Mouse (Mus musculus) gastrocnemius, postnatal 14 days (tissue): ENCODE data around the gene Capn13. TPM values are rescaled to one million over a fixed set of nuclear protein-coding genes. Genes with fewer than 3 reads are reported as not detected.
"Not testable (repeated sequence)": the region's sequence is repeated elsewhere in the genome, so short reads cannot be mapped to it uniquely, and the experiment has no call there.

Source experiments
- DNase-seq: peaks from one replicate; pipeline ENCODE4 v3.0.0; 2021; ENCODE audit warnings: mixed read lengths
- intact Hi-C: fragments of 180-260 bp; cut with DNase I; formaldehyde crosslinking; loops from one replicate; pipeline ENCODE4 v1.15.1; 2025; ENCODE audit warnings: low total_unique reads
- total RNA-seq, 2 experiments: library from RNA; stranded (reverse); gene quantifications; 2 replicates each; pipeline ENCODE4 v1.2.3; 2021

Gene Capn13
- total RNA-seq, 2 experiments from 2014 or later: not detected

DNA sequence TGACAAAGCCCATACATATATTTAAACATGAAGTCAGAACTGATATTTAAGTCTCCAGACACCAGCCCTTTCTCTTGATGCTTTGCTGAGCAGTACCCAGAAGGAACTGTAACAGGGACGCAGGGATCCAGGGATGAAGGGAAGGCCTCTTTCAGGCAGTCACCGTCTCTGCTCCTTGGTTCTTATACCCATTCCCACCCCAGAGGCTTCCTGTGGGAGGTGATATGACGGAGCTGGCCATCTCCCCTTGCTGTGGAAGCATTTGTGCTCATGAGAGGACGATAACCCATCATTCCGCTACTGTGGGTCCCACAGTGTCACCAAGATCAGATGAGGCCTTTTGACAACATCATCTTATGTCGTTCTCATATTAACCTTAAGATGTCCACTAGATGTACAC is 101.7 kb downstream of the Capn13 start:
- intact Hi-C loops: loop anchor here (5.0 to 10.0 kb wide), 2 partner anchors 202 to 434 kb away; no protein-coding TSS in a partner anchor
- no peak for DNase-seq

DNA sequence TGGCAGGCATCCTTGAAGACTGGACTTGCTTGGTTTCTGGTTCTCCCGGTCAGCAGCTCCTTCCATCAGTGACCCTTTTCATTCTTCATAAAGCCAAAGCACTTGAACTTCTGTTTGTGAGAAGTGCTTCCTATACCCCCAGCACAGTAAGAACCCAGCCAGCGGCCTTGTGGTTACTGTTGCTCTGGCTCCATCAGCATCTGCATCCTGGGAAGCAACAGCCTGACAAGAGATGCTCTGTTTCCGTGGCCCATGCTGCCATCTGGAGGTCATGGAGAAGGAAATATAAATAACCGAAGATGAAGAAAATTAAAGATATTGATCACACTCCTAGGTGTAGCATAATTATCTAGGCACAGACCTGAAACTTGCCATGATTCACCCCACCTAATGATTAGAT is 103.8 kb downstream of the Capn13 start:
- intact Hi-C loops: loop anchor here (2.0 to 10.0 kb wide), 3 partner anchors 100 to 432 kb away; no protein-coding TSS in a partner anchor
- peak; percentile 56 for DNase-seq

DNA sequence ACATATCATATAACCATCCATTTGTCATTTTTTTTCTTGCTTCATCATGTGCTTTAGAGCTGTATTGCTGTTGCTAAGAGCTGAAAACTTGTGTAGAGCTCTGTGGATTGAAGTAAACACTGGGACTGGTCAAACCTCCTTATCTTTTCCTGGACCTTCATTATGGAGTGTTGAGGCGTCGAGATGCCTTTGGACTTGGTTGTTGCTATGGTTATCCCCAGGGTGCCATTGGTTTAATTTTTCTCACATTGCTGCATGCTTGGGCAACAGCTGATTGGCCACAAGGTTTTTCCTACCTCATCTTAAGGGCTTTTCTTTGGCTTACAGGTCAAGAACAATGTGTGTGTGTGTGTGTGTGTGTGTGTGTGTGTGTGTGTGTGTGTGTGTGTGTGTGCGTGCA is 107.4 kb downstream of the Capn13 start:
- intact Hi-C loops: loop anchor here (10.0 kb wide), 1 partner anchor 428 kb away; no protein-coding TSS in a partner anchor
- no peak for DNase-seq

DNA sequence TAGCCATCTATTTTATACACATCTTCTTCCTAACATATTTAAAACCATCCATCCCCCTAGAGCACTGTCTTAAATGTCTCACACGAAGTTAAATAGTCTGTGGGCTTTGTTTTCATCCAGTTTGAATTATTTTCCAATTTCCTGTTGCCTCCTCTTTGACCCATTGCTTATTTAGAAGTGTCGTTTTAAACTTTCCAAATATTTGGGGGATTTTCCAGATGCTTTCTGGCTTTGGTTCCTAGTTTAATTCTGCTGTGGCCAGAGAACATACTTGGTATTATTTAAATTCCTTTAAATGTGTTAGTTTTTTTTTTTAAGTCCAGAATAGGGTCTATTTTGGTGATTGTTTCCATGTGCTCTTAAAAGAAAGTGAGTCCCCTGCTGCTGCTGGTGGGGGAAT is 116.4 kb downstream of the Capn13 start:
- DNase-seq: no peak
- intact Hi-C loops: no loop called here

DNA sequence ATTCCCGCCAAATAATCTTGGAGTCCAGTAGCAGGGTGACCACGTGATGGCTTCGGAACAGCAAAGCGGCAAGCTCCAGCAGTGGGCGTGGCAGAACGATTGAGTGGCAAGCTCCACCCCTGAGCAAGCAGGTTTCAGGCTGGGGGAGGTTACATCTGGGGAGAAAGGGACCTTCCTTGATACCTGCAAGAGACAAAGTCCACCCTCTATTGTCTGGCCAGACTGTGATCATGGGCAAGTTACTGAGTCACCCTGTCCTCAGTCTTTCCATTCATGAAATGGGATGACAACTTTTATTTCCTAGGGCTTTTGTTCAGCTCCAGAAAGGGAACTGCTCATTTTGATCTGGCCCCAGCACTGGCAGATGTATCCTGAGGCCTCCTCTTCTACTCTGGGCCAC is 118.0 kb downstream of the Capn13 start:
- DNase-seq, intact Hi-C loops: not testable (repeated sequence)

DNA sequence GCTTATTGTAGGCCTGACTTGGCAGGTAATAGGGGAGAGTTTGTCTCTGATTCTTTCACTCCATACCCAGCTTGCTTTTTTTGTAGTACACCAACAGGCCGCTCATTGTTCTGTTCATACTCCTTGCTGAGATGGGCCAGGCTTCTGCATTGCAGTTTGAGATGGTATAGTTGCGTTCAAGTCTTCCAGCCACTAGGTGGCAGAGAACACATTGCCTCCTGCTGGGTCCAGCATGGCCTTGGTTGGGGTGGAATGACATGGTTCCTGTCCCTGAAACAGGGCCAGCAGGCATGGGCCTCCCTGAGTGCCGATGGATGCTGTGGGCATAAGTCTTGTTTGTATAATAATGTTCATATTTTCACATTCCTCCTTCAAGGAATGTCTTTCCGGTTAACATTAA is 122.9 kb downstream of the Capn13 start:
- DNase-seq: no peak

DNA sequence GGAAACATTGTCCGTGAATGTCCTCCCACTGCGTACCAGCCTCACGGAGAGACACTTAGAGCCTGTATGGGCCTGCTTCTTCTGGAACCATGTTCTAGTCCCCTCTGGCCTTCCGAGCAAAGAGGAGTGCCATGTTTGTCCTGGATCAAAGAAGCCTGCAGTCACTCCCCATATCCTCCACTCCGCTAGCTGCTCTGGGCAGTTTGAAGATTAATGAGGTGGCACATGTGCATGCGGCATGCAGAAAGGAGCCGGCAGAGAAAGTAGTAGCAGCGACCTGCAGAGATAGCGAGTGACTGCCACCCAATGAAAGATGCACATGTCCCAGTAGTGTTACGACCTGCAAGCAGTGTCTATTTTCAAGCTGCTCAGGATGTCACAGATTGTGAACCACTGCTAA is 125.6 kb downstream of the Capn13 start:
- no peak for DNase-seq
- intact Hi-C loops: no loop called here

More for the DNA sequence above, 122.9 kb downstream of the Capn13 start:
- intact Hi-C loops: no loop called here

DNA sequence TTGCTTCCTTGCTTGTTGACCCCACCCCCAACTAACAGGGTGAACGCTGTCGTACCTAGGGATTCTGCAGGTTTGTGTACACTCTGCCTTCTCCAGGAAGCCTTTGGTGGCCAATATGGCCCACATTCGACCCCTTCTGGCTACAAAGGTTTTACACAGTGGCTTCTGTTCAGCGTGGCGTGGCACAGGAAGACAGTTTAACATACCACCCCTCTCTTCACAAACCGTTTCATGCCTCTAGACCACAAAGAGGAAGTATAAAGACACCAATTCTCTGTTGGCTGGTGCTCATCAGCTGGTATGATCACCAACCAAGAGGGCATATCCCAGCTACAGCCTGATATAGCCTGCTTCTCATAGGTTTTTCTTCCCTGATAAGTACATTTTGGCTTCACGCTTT is 126.9 kb downstream of the Capn13 start:
- DNase-seq: no peak
- intact Hi-C loops: no loop called here

DNA sequence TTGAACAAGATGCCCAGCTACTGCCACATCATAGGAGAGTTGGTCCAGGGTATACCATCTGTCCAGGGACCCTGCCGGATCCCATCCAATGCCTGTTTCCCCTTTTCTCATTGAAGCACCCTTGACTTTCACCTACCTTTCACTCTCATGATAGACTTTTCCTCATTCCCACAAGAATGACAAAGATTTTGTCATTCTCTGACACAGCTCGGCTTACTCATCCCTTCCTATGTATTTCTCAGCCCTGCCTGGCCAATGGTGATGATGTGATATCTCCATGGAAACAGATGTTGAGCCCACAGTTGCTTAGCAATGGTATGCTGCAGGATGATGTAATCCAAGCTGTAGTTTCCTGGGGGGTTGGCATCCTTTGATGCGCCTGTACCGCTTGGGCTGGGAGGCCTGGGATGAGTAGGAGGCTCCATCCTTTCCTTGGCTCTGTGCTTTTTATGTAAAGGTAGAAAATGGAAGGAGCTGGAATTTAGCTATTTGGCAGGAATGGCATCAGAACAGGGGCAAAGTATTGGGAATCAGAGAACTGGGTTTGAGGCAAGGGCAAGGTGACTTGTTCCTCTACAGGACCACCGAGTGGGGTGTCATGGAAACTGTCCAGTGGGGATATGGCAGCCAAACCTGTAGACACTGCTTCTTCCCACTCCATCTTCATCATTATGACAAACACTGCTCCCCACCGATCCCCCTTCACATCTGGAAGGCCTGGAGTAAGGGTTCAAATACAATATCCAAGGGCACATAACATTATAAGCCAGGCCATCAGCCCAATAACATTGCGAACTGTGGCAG is 128.7 kb downstream of the Capn13 start:
- intact Hi-C loops: no loop called here
- DNase-seq: no peak

DNA sequence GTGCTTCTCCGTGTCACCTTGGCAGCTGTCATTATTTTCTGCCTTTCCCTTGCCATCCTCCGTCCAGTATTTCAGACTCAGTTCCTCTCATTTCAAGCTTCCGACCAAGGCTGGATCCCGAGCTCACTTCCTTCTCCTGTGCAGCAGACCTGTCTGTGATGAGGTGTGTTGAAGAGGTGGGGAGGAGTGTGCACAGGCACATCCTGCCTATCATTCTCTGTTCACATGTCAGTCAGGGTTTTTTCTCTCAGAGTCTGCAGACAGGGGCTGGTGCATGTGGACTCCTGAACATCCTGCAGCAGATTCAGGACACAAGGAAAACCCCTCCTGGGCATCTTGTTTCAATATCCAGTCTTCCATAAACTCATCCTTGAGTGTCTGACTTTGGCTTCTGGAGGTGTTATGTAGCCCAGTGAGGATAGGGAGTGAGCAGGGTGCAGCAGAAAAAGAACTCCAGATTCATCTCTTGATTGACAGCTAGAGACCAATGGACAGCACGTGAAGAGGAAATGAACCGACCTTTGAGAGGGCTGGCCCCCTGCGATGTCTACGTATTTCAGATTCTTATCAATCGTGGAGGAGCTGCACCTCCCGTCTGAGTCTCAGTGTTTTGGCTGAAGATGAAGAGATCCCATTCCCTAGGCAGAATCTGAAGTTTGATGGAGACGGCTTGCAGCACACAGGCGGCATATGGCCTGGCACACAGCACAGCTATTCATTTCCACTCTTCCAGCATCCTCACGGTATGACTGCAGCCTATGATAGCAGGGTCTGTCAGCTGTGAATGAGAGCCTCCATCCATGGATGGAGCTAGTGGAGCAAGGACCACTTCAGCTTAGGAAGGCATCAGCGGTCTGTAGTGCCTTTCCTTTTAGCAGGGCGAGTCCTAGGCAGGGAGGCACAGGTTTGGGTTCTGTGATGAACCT is 129.5 kb downstream of the Capn13 start:
- intact Hi-C loops: no loop called here
- no peak for DNase-seq

DNA sequence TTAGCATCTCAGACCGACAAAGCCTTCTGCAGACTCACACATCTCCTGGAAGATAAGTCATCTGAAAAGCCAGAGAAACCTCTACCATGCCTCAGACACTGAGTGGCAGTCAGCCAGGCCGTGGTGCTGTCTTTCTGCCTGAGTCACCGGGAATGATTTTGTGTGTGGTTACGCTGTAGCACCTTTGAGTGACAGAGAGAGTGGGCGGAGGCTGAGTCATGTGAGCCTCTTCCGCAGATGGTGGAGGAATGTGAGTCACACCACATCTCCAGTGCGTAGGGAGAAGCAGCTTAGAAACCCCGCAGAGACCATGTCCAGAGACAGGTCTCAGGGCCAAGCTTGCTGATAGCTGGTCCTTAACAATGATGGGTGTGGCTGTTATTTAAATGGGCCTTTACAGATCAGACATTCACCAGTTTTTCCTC is 137.6 kb downstream of the Capn13 start:
- intact Hi-C loops: no loop called here
- no peak for DNase-seq

DNA sequence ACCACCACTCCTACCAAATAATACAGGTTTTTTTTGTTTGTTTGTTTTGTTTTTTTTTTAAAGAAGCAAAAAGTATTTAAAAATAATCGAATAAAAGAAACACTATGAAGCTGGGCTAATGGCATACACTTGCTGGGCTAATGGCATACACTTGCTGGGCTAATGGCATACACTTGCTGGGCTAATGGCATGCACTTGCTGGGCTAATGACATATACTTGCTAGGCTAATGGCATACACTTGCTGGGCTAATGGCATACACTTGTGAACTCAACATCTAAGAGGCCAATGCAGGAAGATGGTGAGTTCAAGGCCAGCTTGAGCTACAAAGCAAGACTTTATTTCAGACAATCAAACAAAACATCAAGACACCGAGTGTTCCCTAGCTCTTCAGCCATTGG is 138.1 kb downstream of the Capn13 start:
- no peak for DNase-seq
- intact Hi-C loops: no loop called here

DNA sequence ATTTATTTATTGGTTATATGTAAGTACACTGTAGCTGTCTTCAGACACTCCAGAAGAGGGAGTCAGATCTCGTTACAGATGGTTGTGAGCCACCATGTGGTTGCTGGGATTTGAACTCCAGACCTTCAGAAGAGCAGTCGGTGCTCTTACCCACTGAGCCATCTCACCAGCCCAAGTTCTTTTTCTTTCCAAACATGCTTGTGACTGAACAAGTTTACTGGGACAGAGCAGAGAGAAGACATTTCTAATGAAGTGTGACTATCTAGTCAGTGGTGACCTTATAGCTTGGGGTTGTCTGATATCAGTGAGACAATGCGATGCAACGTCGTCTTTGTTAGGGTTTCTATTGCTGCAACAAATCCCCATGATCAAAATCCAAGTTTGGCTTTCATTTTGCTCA is 141.4 kb downstream of the Capn13 start:
- not testable (repeated sequence) for DNase-seq

DNA sequence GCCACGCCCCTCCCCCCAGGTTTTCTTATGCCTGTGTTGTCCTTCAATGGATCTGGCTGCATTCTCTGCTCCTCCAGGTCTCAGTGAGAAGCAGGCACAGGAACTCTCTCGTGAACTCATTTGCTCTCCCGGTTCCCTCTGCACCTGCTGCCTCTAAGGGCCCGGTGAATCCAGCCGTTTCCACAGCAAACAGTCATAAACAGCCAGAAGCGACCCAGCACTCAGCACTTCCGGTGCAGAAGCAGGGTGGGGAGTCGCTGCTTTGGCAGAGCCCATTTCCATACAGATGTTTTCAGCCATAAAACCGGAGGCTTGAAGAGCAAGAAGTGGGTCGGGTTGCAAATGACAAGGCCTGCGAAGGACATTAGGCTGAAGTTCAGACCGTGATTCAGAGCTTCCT is 142.0 kb downstream of the Capn13 start:
- intact Hi-C loops: no loop called here

More for the DNA sequence above, 141.4 kb downstream of the Capn13 start:
- intact Hi-C loops: not testable (repeated sequence)

More for the DNA sequence above, 142.0 kb downstream of the Capn13 start:
- peak; percentile 32 for DNase-seq
